Mouse (Mus musculus): ENCODE results near the gene Dusp6.

The Dusp6 gene

DNA sequence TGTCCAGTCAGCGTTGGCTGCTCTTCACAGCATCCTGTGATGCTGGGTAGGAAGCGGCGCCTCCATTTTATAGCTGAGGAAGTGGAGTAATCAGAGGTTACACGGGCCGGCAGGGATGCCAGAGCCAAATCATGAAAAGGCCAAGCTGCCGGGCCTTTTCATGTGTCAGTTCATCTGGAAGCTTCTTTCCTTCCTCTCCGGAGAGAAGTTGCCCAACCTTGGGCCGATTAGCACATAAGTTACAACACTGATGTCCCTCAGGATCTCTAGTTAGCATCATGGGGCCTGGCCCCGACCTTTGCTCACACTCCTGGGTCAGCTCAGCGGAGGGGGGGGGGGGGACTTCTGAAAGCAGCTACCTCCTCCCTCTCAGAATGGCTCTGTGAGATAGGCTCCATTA lies 7.4 kb downstream of the Dusp6 start:
- peak; percentile 32 for DNase-seq (ENCODE audit: extremely low spot score, low spot score)

DNA sequence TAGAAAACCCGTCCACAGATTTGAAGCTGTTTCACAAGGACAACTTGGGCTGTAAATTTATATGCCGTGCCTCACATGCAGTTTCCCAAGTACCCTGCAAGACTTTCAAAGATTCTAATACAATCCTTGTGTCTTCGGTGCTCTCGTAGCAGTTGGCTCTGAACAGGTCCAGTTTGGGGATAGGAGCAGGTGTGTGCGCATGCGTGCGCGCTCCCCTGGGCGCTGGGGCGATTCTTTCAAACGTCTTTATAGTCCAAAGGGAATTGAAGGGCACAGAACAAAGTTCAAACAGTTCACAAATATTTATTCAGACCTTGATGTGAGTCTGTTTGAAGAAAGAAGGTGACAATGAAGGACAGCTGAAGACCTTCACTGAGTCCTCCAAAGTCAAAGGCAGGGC lies 8.0 kb downstream of the Dusp6 start:
- DNase-seq (ENCODE audit: extremely low spot score, low spot score), result no peak

DNA sequence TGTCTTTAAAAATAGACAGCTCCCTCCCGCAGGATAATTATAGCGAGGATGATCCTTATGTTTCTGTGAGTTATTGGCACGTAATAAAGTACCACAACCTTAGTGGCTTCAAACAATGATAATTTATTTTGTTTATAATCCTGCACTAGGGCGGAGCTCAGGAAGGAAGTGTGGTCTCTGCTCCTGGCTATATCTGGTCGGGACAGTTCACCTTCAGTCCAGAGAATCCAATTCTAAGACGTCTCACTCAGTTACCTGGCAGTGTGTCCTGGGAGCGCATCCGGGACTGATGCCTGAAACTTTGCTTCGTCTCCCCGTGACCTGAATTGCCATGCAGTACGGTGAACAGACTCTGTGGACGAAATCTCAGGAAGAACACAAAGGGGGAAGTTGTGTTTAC lies 10.0 kb downstream of the Dusp6 start:
- no peak for DNase-seq (ENCODE audit: extremely low spot score, low spot score)

DNA sequence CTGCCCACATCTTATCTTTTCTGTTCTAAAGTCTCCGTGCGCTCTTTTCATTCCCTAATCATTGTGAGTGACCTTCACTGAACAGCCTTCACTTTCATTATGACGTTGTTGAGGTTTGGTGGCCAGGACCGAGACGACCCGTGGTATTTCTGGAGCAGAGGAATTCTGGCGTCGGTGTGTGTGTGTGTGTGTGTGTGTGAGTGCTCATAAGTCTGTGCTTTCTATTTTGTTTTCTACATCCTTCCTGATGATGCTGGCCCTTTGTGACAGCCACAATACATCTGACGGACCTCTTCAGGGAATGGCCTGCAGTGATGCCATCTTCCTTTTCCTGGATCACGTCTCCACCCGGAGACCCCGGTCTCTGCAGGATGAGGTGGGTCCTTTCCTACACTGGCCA lies 11.6 kb downstream of the Dusp6 start:
- DNase-seq (ENCODE audit: extremely low spot score, low spot score), result no peak

DNA sequence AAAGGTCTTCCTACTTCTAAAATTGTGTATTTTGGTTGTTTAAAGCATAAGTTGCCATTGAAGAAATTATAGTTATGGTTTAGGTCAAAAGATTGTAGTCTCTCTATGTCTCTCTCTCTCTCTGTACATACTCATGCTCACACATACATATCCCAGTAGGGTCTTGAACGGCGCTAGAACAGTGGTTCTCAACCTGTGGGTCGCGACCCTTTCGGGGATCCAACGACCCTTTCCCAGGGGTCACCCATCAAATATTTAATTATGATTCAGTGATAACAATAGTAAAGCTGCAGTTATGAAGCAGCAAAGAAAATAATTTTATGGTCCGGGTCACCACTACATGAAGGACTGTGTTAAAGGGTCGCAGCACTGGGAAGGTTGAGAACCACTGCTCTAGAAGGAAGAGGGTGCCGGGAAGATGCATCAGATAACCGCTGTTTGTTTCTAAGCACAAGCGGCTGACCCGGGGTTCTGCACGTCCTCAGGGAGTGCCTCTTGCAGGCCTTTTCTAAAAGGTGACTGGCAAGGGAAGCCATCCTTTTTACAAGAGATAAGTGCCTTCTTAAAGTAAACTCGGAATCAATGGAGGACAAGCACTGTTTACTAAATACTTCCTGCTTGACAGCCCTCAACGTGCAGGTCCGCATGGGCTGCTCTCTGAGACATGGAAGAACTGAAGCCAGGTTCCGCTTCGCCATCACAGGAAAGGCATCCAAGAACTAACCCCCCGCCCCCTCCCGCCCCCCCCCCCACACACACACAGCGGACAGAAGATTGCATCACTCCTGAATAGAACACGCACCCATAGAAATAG lies 16.2 kb downstream of the Dusp6 start:
- no peak for DNase-seq (ENCODE audit: extremely low spot score, low spot score)

DNA sequence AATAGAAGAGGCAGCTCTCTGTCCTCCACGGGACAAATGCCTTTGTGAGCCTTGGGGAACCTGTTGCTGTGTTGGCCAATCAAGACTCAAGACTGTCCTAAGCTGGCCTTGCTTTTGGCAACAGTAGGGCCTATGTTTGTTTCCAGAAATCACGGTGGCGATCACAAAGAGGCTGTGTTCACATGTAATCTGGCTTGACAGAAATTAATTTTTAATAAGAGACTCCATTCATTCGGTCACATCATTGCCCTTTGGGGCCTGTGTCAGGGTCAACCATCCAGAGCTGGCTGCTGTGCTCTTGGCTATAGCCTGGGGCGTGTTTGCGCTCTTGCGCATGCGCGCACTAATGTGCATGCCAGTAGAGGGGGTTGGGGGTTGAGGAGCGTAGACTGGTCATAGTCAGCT lies 21.0 kb downstream of the Dusp6 start:
- DNase-seq (ENCODE audit: extremely low spot score, low spot score), result no peak

DNA sequence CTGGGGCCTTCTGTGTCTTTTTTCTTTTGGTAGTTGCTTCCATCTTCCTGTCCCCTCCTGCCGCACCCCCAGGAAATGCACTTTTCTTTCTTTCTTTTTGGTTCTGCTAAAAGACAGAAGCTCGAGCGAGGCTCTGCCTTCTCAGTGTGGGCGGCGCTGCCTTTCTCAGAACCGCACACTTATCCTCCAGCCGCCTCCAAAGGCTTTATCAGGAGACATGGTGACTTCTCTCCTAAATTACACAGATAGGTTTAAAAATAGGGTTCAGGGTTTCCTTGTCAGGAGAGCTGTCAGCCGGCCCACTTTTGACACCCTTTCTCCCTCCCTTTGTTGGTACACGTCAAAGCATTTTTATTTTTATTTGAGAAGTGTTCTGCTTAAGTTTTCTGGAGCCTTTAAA lies 21.9 kb downstream of the Dusp6 start:
- DNase-seq (ENCODE audit: extremely low spot score, low spot score), result no peak

DNA sequence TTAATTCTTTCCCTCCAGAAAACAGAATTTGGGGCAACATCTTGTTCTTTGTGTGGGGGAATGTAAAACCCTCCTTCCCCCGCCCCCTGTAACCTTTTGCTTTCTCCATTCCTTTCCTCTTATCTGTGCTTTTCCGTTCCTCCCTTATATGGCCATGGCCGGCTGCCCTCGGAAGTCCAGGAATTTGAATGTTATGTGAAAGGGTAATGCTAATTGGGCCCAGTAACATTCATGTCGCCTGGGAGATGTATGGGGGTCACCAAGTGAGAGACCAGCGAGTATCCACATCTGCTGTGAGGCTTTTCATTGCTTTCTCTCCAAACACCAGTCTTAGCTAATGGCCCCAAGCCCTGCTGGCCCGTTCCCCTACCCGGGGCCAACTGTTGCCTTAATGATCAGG lies 22.7 kb downstream of the Dusp6 start:
- DNase-seq (ENCODE audit: extremely low spot score, low spot score), result peak; percentile 62

DNA sequence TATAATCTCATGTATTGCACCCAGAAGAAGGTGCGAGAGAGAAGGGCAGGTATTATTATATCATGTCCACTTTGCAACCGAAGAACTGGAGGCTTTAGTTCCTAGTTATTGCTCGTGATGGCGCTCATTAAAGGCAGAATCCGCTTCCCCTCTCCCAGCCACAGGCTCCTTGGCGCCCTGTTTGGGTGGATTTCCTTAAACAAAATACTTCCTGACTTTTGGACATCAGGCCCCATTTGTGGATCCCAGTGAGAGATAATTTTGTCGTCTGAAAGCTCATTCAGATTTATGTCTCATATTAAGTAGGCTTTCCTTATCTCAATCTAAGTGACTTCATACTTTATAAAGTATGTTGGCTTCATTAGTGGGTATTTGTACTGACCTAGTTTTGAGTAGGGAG lies 23.2 kb downstream of the Dusp6 start:
- no peak for DNase-seq (ENCODE audit: extremely low spot score, low spot score)

DNA sequence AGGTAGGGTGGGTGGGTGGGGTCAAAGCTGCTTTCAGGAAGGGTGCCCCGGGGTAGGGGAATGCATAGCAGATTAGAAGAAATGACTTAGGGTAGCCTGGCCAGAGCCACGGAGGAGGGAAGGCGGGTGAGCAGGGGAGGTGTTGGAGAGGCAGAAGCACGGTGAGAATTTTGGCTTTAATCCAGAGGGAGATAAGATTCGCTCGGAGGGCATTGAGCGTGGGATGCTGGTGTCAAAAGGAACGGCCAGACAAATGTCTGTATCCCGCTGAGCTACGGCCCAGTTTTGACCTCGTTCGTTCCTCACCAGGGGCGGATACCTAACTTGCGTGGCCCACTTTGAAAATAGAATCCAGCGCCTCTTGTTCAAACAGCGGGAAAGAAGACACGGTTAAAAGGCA lies 23.8 kb downstream of the Dusp6 start:
- peak; percentile 46 for DNase-seq (ENCODE audit: extremely low spot score, low spot score)

DNA sequence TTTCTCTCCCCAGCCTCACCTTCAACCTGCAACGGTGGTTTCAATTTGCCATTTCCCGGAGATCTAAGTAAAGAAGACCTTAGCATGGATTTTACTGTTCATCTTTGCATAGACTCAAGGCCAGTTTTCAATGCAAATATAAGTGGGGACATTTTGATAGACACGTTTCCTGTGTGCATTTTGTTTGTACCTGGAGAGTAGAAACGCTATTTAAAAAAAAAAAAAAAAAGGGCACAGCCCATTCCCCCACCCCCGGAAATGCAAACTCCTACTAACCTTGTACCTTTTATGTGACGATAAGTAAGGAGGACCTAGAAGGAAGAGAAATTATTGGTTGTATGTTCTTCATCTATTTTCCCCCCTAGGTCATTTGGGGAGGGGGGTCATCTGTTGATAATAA lies 24.2 kb downstream of the Dusp6 start:
- no peak for DNase-seq (ENCODE audit: extremely low spot score, low spot score)

DNA sequence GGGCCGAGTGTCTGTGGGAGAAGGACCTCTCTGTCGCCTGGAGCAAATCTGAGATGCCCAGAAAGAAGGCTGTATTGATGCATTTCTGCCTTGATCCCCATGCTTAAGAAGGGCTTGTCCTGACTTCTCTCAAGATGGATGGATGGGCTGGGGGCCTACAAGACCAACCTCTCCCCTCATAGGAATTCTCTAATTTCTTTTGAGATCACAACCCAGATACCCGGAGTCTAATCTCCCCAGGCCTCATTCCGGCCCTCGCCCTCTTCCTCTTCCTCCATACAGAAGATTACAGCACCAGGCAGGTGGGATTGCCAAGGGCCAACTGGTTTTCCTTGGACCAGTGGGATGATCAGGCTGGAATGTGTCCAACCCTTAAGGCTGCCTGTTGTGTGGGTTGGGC lies 26.1 kb downstream of the Dusp6 start:
- DNase-seq (ENCODE audit: extremely low spot score, low spot score), result no peak

DNA sequence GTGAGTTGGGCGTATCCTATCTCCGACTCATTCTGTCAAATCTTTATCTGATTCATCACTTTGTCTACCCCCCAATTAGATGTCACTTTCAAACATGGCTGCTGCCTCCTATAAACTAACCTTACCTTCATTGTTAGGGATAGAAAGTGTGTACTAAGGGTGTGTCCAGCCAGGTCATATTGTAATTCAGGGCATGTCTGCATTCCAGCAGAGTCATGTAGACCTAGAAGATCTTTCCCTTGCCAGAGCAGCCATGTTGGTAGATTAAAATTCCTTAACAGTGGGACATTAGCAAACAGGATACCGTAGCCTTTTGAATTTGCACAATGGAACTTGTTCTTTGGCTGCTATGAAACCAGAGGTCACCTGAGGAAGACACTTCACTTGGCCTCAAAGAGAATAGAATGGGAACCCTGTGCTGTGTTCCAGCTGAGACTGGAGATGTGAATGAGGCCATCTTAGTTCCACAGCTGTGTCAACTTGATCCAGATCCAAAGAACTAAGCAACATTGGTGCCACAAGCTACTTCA lies 30.1 kb downstream of the Dusp6 start:
- DNase-seq (ENCODE audit: extremely low spot score, low spot score), result no peak

DNA sequence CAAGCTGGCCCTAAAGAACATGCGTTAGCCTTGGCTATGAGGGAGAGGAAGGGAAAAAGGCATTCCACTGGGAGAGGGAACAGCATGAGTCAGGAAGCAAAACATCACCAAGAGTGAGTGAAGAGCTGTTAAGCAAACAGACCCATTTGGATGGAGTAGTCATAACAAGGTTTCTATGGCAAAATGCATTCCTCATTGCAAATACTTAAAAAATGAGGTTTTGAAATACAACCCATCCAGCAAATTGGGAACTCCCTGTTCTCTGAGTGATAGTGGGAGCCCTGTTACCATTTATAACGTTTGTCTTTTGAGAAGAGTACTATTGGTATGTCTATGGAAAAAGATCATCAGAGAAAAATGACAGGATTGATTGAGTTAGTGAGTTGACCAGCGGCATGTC lies 34.7 kb downstream of the Dusp6 start:
- no peak for DNase-seq (ENCODE audit: extremely low spot score, low spot score)

DNA sequence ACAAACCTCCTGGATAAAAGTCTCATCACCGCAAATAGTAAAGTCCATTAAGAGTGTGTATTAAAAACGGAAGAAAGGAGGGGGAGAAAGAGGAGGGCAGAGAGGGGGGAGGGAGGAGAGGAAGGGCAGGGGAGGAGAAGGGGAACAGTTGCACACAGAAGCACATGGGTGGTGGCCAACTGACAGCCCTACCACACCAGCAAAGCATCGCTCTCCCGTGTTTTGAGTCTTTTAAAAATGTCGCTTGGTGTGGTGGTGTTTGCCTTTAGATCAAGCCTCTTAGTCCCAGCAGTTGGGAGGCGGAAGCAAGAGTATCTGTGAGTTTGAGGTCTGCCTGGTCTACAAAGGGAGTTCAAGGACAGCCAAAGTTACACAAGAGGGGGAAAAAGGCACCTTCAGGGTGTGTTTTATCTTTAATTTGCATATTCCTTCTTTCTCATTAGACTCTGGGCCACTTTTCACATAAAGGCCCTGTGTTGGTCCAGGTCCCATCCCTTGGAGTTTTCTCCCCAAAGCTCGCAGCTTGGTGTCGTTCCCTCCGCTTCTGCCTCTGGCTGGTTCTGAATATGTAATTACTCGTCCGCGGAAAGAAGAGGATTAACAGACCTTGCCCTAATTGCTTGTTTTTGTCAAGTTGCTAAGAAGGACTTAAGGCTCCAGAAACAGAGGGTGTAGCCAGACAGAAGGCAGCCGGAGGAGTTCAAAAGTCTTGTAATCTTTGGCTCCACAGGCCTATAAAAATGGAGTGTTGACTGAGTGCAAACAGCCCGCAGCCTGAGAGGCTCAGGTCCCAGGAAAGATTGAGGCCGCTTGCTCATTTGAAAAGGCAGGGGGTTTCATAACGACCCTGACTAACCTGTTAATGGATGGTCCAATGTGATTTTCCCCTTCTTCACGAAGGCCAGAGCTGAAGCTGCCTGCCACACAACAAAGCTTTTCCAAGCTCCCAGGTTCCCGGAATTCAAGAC lies 35.6 kb downstream of the Dusp6 start:
- peak; percentile 41 for DNase-seq (ENCODE audit: extremely low spot score, low spot score)

DNA sequence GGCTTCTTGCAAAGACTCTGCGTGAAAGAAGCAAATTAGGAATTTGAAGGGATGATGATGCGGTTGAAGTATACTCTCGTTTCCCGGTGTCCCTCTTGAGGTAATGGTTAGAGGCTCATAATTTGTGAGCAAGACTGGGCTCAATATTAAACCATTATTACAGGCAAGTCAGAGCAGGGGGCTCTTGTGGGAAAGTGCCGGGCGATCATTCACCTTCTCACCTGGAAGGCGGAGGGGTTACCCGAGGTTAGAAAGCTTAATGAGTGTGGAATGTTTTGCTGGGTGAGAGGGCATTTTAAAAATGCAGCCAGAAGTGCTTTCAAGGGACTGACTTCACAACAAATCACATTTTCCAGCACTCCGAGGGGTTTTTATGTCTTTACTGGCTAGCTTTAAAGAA lies 36.3 kb downstream of the Dusp6 start:
- no peak for DNase-seq (ENCODE audit: extremely low spot score, low spot score)

DNA sequence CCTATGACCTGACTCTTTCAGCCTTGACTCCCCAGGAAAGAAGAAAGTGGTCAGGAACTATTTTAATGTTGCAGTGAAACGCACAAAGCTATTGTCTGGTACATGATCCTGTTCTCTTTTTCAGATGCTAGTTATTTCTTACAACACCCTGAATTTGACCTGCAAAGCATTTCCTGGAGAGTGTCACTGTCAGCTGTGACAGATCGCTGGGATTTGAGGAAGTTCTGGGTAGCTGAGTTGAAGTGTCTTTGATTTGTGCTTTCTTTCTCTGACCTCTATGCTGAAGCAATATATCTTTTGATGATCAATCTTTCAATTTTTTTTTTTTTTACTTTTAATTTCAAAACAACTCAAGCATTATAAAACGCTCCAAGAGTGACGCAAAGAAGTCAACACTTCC lies 39.0 kb downstream of the Dusp6 start:
- no peak for DNase-seq (ENCODE audit: extremely low spot score, low spot score)

DNA sequence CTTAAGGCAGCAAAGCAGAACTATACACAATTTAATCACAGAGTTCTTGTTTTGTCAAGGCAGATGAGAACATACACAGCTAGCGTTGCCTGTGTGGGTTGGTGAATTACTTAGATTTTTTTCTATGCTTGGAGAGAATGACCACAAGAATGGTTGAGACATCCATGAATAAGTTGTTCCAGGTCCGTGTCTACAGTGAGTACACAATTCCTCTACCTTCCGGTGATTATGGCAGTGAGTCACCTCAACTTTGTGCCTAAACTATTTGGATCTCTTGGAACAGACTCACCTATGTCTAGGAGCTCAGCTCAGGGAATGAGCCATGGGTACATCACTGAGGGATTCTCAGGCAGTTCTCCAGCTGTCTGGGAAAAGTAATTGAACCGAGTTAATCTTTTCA lies 45.8 kb downstream of the Dusp6 start:
- no peak for DNase-seq (ENCODE audit: extremely low spot score, low spot score)

DNA sequence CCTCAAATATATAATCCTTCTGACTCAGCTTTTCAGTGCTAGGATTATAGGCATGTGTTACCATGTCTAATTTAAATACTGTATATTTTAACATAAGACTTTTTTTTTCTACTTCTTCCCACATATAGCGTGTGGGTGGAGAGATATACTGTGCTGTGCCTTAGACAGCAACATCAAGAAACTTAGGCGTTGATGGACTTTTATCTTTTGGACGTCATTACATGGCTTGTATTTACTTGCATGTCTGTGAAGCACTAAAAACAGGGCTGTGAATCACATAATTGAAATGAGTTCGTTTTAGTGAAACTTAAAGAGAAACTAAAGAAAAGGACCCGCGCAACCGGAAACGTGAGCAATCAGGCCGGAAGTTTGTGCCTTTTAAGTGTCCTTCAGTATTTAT lies 46.6 kb downstream of the Dusp6 start:
- no peak for DNase-seq (ENCODE audit: extremely low spot score, low spot score)

DNA sequence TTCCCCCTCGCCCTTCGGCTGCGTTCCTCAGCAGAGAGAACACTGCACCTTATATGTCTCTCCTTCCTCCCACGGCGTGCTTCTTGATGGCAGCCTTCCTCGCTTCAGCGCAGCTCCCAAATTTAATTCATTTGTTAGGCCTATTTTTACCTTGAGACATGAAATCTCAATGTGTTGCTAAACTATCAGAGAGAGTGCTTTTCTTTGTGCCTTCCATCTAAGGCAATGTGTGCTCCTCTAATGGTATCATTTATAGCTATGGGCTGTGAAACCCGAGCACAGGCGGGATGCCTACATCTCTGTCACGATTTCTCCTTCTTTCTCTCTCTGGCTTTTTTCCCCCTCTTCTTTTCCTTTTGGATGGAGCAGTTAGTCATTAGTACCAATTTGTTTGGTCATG lies 47.2 kb downstream of the Dusp6 start:
- no peak for DNase-seq (ENCODE audit: extremely low spot score, low spot score)

DNA sequence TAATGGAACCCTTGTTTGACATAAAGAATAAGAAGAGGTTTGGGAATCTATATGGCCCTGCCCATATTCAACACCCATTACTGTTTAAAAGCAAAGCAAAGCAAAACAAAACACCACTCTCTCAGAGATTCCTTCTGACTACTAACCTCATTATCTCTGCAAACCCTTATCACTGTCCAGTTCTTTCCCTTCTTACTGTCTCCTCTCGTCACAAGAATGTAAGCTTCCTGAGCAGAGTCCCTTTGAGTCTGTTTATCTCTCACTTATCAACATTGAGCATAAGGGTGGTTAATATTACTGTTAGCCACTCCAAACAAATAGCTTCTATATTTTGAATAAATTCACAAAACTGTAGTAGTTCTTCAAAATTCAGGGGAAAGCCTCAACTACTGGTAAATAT lies 48.9 kb downstream of the Dusp6 start:
- no peak for DNase-seq (ENCODE audit: extremely low spot score, low spot score)

DNA sequence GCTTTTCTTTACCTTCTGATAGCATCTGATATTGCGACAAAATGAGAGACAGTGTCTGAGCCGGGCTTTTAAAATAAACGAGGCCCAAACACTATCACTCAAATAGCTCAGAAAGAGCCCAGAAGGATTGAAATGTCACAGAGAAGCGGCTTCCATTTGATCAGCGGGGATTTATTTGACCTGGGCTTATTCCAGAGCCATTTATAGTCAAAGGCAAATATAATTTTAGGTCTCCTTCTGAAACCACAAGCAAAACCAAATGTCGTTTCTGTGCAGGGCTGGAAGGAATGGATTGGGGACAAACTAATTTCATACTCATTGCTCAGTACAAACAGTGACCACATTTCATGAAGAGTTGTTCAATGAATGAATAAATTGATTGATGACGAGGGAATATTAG lies 51.3 kb downstream of the Dusp6 start:
- DNase-seq (ENCODE audit: extremely low spot score, low spot score), result no peak

All from neural tube, embryonic 10.5 days (tissue).